Mouse (Mus musculus): ENCODE data around the gene Usp6nl. TPM values are rescaled to one million over a fixed set of nuclear protein-coding genes. Genes with fewer than 3 reads are reported as not detected.

Gene Usp6nl
- total RNA-seq, 4 experiments from 2014 or later, result 12.0 to 16.0 (median 12.4) TPM

- no peak for DNase-seq (ENCODE audit: low spot score in 2 of 2)
Observed at GRCm38 (mm10) chr2:6467318-6467717, 144.9 kb downstream of the Usp6nl start.

GRCm38 (mm10) chr2:6469164-6469563 lies 146.7 kb downstream of the Usp6nl start:
- DNase-seq (ENCODE audit: low spot score in 2 of 2), result peak in 1 of 2 experiments; percentile 74

DNA sequence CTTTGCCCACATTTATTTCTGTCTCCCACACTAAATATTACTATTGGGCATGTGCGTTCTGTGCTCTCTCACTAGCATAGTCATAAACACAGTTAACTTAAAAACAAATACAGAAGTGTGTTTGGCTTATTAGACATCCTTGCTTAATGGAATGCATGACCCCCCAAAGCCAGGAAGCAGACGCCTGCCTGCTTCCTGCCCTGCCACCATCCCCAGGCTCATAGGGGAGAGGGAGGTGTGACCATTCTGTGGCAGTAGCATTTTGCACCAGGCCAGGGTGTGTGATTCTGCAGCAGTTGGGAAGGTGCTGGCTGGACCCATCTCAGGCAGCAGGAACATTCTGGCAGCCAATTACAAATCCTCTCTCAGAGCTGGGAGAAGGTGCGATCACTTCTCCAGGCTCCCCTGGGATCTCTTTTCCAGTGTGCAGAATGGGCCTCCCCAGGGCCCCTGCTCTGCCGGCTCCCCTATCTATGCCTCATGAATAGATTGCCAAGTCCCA lies 148.7 kb downstream of the Usp6nl start:
- no peak for DNase-seq (ENCODE audit: low spot score in 2 of 2)

- DNase-seq (ENCODE audit: low spot score in 2 of 2), result no peak
Observed at GRCm38 (mm10) chr2:6473829-6474228, 151.4 kb downstream of the Usp6nl start.

GRCm38 (mm10) chr2:6477884-6478283 lies 155.4 kb downstream of the Usp6nl start:
- DNase-seq (ENCODE audit: low spot score in 2 of 2), result no peak

- DNase-seq (ENCODE audit: low spot score in 2 of 2), result peak in 1 of 2 experiments; percentile 26
Observed at GRCm38 (mm10) chr2:6478361-6478965, 156.0 kb downstream of the Usp6nl start.

GRCm38 (mm10) chr2:6478966-6479391 lies 156.5 kb downstream of the Usp6nl start:
- peak in 1 of 2 experiments; percentile 23 for DNase-seq (ENCODE audit: low spot score in 2 of 2)

DNA sequence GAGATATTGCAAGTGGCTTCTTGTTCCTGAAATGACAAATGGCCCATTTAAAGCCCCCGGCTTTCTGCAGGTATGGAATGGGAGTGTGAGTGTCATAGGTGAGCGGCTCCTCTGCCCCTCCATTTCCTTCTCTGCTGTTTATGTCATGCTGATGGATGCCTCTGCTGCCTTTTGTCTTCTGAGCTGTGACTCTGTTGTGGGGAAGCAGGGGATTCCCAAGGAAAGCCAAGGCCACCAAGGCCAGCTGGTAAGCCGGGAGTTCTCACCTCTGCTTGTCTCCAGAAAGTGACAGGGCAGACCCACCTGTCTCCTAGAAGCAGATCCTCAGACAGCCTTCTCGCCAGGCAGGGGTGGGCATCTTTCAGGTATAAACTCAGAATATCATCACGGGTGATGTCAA lies 157.2 kb downstream of the Usp6nl start:
- DNase-seq (ENCODE audit: low spot score in 2 of 2), result no peak

GRCm38 (mm10) chr2:6481966-6482365 lies 159.5 kb downstream of the Usp6nl start:
- no peak for DNase-seq (ENCODE audit: low spot score in 2 of 2)

GRCm38 (mm10) chr2:6482411-6482810 lies 159.9 kb downstream of the Usp6nl start:
- DNase-seq (ENCODE audit: low spot score in 2 of 2), result no peak

- DNase-seq (ENCODE audit: low spot score in 2 of 2), result no peak
Observed at GRCm38 (mm10) chr2:6483081-6483992, 160.9 kb downstream of the Usp6nl start.

GRCm38 (mm10) chr2:6484179-6484578 lies 161.7 kb downstream of the Usp6nl start:
- no peak for DNase-seq (ENCODE audit: low spot score in 2 of 2)

GRCm38 (mm10) chr2:6487566-6488488 lies 165.4 kb downstream of the Usp6nl start:
- DNase-seq (ENCODE audit: low spot score in 2 of 2), result no peak

DNA sequence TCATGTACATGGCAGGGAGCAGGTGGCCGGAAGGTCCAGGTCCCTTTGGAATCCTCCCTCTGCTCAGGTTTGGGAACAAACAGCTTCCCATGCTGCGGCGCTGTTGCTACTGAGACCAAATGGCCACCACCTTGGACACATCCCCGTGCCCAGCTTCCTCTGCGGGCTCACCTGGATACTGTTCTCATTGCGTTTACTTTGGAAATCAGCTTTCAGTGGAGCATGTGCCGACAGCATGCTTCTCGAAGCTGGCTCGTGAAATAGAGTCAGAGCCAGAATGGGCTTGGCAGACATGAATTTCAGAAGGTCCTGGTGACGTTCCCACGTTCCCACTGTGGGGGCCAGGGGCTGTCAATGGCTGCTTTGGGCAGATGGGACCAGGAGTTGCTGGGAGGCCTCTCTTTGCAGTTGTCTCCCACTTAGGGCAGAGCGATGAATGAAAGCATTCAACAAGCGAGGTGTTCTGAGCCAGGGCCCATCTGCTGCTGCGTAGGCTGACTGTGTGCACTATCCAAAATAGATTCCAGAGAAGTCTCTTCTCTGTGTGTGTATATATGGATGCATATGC lies 166.1 kb downstream of the Usp6nl start:
- peak; percentile 38 to 45 for DNase-seq (ENCODE audit: low spot score in 2 of 2)

DNA sequence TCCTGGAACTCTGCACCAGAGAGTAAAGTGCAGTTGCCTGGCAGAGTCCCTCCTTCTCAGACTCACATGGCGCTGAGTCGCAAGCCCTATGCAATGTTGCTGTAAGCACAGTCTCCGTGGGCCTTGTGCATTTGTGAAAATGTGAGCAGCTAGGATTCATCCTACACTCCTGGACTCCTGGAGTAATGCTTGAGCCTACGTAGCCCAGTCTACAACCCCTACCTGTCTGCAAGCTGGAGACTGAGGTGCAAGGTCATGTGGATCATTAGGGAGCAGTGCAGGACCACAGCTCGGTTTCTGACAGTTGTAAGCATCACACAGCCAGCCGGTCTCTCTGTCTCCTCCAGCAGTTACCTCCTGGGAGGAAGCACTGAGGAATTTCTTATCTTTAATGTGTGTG lies 167.6 kb downstream of the Usp6nl start:
- DNase-seq (ENCODE audit: low spot score in 2 of 2), result no peak

GRCm38 (mm10) chr2:6490870-6491269 lies 168.4 kb downstream of the Usp6nl start:
- DNase-seq (ENCODE audit: low spot score in 2 of 2), result no peak

DNA sequence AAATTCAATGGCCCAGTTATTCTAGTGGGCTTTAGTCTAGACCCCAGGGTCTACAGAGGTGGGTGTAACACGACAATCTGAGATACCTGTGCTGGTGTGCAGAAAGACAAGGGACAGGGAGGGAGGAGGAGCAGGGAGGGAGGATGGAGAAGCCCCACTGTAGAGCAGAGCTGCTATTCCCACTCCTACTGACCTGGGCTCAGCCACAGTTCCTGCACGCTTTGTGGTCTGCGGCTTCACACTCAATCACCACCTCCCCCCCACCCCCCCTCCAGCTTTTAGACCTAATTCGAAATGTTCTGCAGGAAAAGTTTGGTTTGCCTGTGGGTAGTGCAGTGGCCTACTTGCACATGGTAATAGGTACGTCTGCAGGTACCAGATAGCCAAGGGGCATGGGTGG lies 171.4 kb downstream of the Usp6nl start:
- no peak for DNase-seq (ENCODE audit: low spot score in 2 of 2)

Data from layer of hippocampus, adult 8-10 months (tissue).